Mouse (Mus musculus) CH12.LX (cell line): ENCODE measurements around the gene Pknox2.

ENCODE experiments used
- CHD2 ChIP-seq: IDR thresholded peaks from 2 replicates; pipeline ENCODE4 v1.6.1; 2011; ENCODE audit warnings: low read length, improper control_type of control experiment
- CTCF ChIP-seq, 2 experiments: IDR thresholded peaks in 1 of 2; conservative IDR thresholded peaks in 1 of 2; 2 replicates each; pipeline ENCODE4 v1.5.1; 2011 to 2012; ENCODE audit warnings: low read depth in 2 of 2, low read length in 2 of 2, improper control_type of control experiment in 1 of 2, inconsistent platforms in 1 of 2, mild to moderate bottlenecking in 1 of 2, moderate library complexity in 1 of 2
- EP300 ChIP-seq: IDR thresholded peaks from 2 replicates; pipeline ENCODE4 v1.6.1; 2011; ENCODE audit warnings: low read length, improper control_type of control experiment
- ETS1 ChIP-seq: conservative IDR thresholded peaks from 2 replicates; pipeline ENCODE4 v1.6.1; 2012; ENCODE audit warnings: low read depth, mild to moderate bottlenecking, inconsistent platforms, low read length, improper control_type of control experiment, moderate library complexity
- HCFC1 ChIP-seq: IDR thresholded peaks from 2 replicates; pipeline ENCODE4 v1.6.1; 2012; ENCODE audit warnings: low read depth, mild to moderate bottlenecking, inconsistent platforms, low read length, improper control_type of control experiment
- MAFK ChIP-seq: IDR thresholded peaks from 2 replicates; pipeline ENCODE4 v1.6.1; 2011; ENCODE audit warnings: low read length, improper control_type of control experiment; ENCODE audit not compliant: insufficient replicate concordance
- POLR2A ChIP-seq: IDR thresholded peaks from 2 replicates; pipeline ENCODE4 v1.6.1; 2011; ENCODE audit warnings: low read depth, mild to moderate bottlenecking, improper control_type of control experiment, low read length
- SMC3 ChIP-seq: IDR thresholded peaks from 2 replicates; pipeline ENCODE4 v1.6.1; 2011; ENCODE audit warnings: low read depth, low read length, improper control_type of control experiment
- USF1 ChIP-seq: IDR thresholded peaks from 2 replicates; pipeline ENCODE4 v1.6.1; 2014; ENCODE audit warnings: low read depth, mild to moderate bottlenecking, inconsistent platforms, low read length, improper control_type of control experiment
- USF2 ChIP-seq: conservative IDR thresholded peaks from 2 replicates; pipeline ENCODE4 v1.6.1; 2011; ENCODE audit warnings: low read depth, low read length, improper control_type of control experiment
- ZNF384 ChIP-seq: IDR thresholded peaks from 2 replicates; pipeline ENCODE4 v1.6.1; 2012; ENCODE audit warnings: low read depth, low read length, improper control_type of control experiment, inconsistent platforms

- TF ChIP-seq CTCF (conservative IDR thresholded peaks at IDR 0.05 in 1 of 2, IDR thresholded peaks at IDR 0.05 in 1 of 2; ENCODE audit: low read depth in 2 of 2, low read length in 2 of 2): no peak
- no peak for TF ChIP-seq EP300
- TF ChIP-seq ZNF384: no peak
- TF ChIP-seq SMC3: no peak
- TF ChIP-seq POLR2A: no peak
- no peak for TF ChIP-seq MAFK
- TF ChIP-seq USF1: no peak
- TF ChIP-seq USF2: no peak
- no peak for TF ChIP-seq ETS1
- no peak for TF ChIP-seq HCFC1
- TF ChIP-seq CHD2: no peak
These were observed 276.9 kb downstream of the Pknox2 start for GRCm38 (mm10) chr9:36870263-36870662.
